Mouse (Mus musculus) lung, postnatal 36 days (tissue): ENCODE data around the gene Tuba1a.
A peak's percentile ranks its signal among the peaks of the same experiment; 100 is the strongest.

Experiments used
- DNase-seq: peaks from one replicate; pipeline ENCODE4 v3.0.0; 2022; ENCODE audit warnings: mixed read lengths

Tuba1a gene

GRCm38 (mm10) chr15:98953401-98954356 is at the start of gene Tuba1a, which contains the start of gene Gm49450:
TSS of gene Tuba1a (minus strand) at chr15:98953703.
TSS of gene Gm49450 (minus strand) at chr15:98953551.
- DNase-seq: peak; percentile 95

- peak; percentile 26 for DNase-seq
These were observed 48.0 kb upstream of the Tuba1a start for GRCm38 (mm10) chr15:99001451-99001931.

GRCm38 (mm10) chr15:99000535-99001283 is 47.2 kb upstream of the Tuba1a start:
- DNase-seq: peak; percentile 86

- DNase-seq: no peak
These were observed 45.3 kb upstream of the Tuba1a start for GRCm38 (mm10) chr15:98998775-98999157.

GRCm38 (mm10) chr15:98997938-98998774 is 44.7 kb upstream of the Tuba1a start:
- no peak for DNase-seq

- no peak for DNase-seq
These were observed 43.3 kb upstream of the Tuba1a start for GRCm38 (mm10) chr15:98996840-98997239.

GRCm38 (mm10) chr15:98994957-98995520 is 41.5 kb upstream of the Tuba1a start:
- DNase-seq: no peak

- peak; percentile 92 for DNase-seq
These were observed 40.4 kb upstream of the Tuba1a start for GRCm38 (mm10) chr15:98993865-98994264.

- DNase-seq: peak; percentile 97
These were observed 39.7 kb upstream of the Tuba1a start for GRCm38 (mm10) chr15:98993093-98993793.

- DNase-seq: peak; percentile 84
These were observed 38.8 kb upstream of the Tuba1a start for GRCm38 (mm10) chr15:98992086-98992912.

GRCm38 (mm10) chr15:98991540-98992050 is 38.1 kb upstream of the Tuba1a start:
- DNase-seq: no peak

GRCm38 (mm10) chr15:98990669-98991539 is 37.4 kb upstream of the Tuba1a start:
- DNase-seq: no peak

- DNase-seq: no peak
These were observed 36.4 kb upstream of the Tuba1a start for GRCm38 (mm10) chr15:98989701-98990430.

GRCm38 (mm10) chr15:98988787-98989186 is 35.3 kb upstream of the Tuba1a start:
- DNase-seq: no peak

- peak; percentile 22 for DNase-seq
These were observed 34.2 kb upstream of the Tuba1a start for GRCm38 (mm10) chr15:98987661-98988181.

GRCm38 (mm10) chr15:98987077-98987630 is 33.7 kb upstream of the Tuba1a start:
- peak; percentile 60 for DNase-seq

- DNase-seq: no peak
These were observed 32.6 kb upstream of the Tuba1a start for GRCm38 (mm10) chr15:98985982-98986715.
